Mouse (Mus musculus) G1E (cell line): ENCODE measurements around the gene Tac4.

Experiments used
- CTCF ChIP-seq: IDR thresholded peaks from 2 replicates; pipeline ENCODE4 v1.5.1; 2012; ENCODE audit warnings: low read depth, low read length, inconsistent platforms, mixed read lengths
- GATA1 ChIP-seq: IDR thresholded peaks from 2 replicates; pipeline ENCODE4 v1.6.1; 2012; ENCODE audit warnings: borderline replicate concordance, low read length, inconsistent platforms, mixed read lengths
- GATA2 ChIP-seq: IDR thresholded peaks from 2 replicates; pipeline ENCODE4 v1.6.1; 2012; ENCODE audit warnings: low read depth, low read length, inconsistent platforms, borderline replicate concordance
- POLR2AphosphoS5 ChIP-seq: IDR thresholded peaks from 2 replicates; pipeline ENCODE4 v1.6.1; 2012; ENCODE audit warnings: low read depth, low read length, inconsistent platforms; ENCODE audit not compliant: insufficient replicate concordance
- TAL1 ChIP-seq: conservative IDR thresholded peaks from 2 replicates; pipeline ENCODE4 v1.6.1; 2012; ENCODE audit warnings: low read depth, low read length, inconsistent platforms, mixed read lengths

DNA sequence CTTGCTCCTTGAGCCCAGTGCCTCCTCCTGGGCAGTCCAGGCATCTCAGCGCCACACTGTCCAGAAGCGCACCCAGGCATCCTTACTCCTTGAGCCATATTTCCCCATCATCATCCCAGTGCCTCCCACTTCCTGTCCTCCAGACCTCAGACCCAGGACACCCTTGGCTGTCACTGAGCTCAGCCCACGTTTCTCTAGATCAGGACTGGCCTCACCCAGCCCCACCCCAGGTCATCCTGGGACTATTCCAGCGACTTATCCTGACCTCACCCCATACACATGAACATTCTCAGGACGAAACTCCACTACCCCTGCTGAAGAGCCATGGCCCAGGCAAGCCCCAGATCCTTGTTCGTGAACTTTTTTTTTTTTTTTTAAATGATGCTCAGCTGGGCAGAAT is 5.6 kb upstream of the Tac4 start:
- TF ChIP-seq CTCF, result no peak
- no peak for TF ChIP-seq POLR2AphosphoS5
- no peak for TF ChIP-seq TAL1
- no peak for TF ChIP-seq GATA2
- TF ChIP-seq GATA1, result no peak
